25 mouse cellular contexts compared by ENCODE assay signal in genomic region chr6:23791822-23792221, GRCm38 (mm10). TPM values are rescaled to one million over a fixed set of nuclear protein-coding genes. Genes with fewer than 3 reads are reported as not detected.
DNase-seq lines count a peak whose midpoint lies in the region; ATAC-seq and TF ChIP-seq lines count a peak whose summit lies in the region.
"Had no signal": no experiment of that assay in that cellular context is flagged by ENCODE, and none has a peak within 500 bp of the region (broad histone marks: within the 10 kb centered on the region; RNA-seq: fewer than 3 reads in every experiment).

No protein-coding gene starts in this region.

- H3K4me3 ChIP-seq in lung, embryonic 16.5 days (ENCODE audit: low read length) = no peak overlapping the region
- no peak overlapping the region for H3K4me3 ChIP-seq in lung, adult 2 months (replicated peaks; ENCODE audit: extremely low read depth, low read depth, low read length)
- H3K4me3 ChIP-seq in gastrocnemius, adult 2 months = no peak overlapping the region
- H3K4me3 ChIP-seq: embryonic facial prominence, embryonic 12.5 days; embryonic facial prominence, embryonic 15.5 days had no signal

- DNase-seq in cerebellum, adult 9-10 months = peak; percentile 53
- no peak for DNase-seq in cerebellum, postnatal 36 days
- DNase-seq in lung, adult 2 months = no peak
- peak; percentile 14 for DNase-seq in lung, postnatal 10 days
- peak; percentile 58 for DNase-seq in lung, postnatal 36 days
- DNase-seq in gastrocnemius, adult 2 months = no peak
- DNase-seq: adrenal gland, adult 8-10 months; adrenal gland, postnatal 25 days; B cell, adult 2 months; cerebellum, adult 11 months; cerebellum, postnatal 14 days; forebrain, postnatal 0 days; gastrocnemius, postnatal 25 days; heart, postnatal 4 days had no signal

- no peak overlapping the region for H3K27ac ChIP-seq in lung, embryonic 16.5 days (ENCODE audit: low read length)
- no peak overlapping the region for H3K27ac ChIP-seq in gastrocnemius, adult 2 months
- H3K27ac ChIP-seq: embryonic facial prominence, embryonic 12.5 days; embryonic facial prominence, embryonic 15.5 days; hindbrain, embryonic 14.5 days; hindbrain, postnatal 0 days had no signal

- no peak overlapping the region for H3K9ac ChIP-seq in lung, embryonic 16.5 days (ENCODE audit: low read length)
- H3K9ac ChIP-seq: embryonic facial prominence, embryonic 12.5 days; embryonic facial prominence, embryonic 15.5 days; forebrain, postnatal 0 days; hindbrain, embryonic 14.5 days had no signal

- H3K4me1 ChIP-seq in lung, embryonic 16.5 days (replicated peaks; ENCODE audit: control insufficient read depth, insufficient read depth, low read length) = no peaks in the 10 kb centered on the region
- H3K4me1 ChIP-seq in lung, adult 2 months (ENCODE audit: control insufficient read depth, insufficient read depth, low read length) = peaks cover 9% of the 10 kb centered on the region
- H3K4me1 ChIP-seq: embryonic facial prominence, embryonic 12.5 days; embryonic facial prominence, embryonic 15.5 days had no signal

- intact Hi-C loops in gastrocnemius, adult 2 months (cut with DNase I) = no loop called here

- no peaks in the 10 kb centered on the region for H3K27me3 ChIP-seq in lung, embryonic 16.5 days (ENCODE audit: control insufficient read depth, insufficient read depth, low read depth, low read length)
- H3K27me3 ChIP-seq: CH12.LX; embryonic facial prominence, embryonic 12.5 days; embryonic facial prominence, embryonic 15.5 days had no signal

- TF ChIP-seq CTCF in lung, adult 2 months (IDR thresholded peaks at IDR 0.05; ENCODE audit: insufficient read depth, low read length) = no peak
- no peak for TF ChIP-seq CTCF in gastrocnemius, adult 2 months (IDR thresholded peaks at IDR 0.05)

- no peaks in the 10 kb centered on the region for H3K9me3 ChIP-seq in lung, embryonic 16.5 days (ENCODE audit: control insufficient read depth, low read length)
- H3K9me3 ChIP-seq: embryonic facial prominence, embryonic 12.5 days; embryonic facial prominence, embryonic 15.5 days; G1E had no signal

- no peaks in the 10 kb centered on the region for H3K36me3 ChIP-seq in lung, embryonic 16.5 days (ENCODE audit: control insufficient read depth, insufficient read depth, low read length)
- H3K36me3 ChIP-seq: embryonic facial prominence, embryonic 12.5 days; embryonic facial prominence, embryonic 15.5 days; G1E had no signal

- no peak for TF ChIP-seq POLR2A in lung, adult 2 months (IDR thresholded peaks at IDR 0.05; ENCODE audit: borderline replicate concordance, extremely low read depth, low read depth, low read length)

- H3K4me2 ChIP-seq in lung, embryonic 16.5 days (ENCODE audit: low read depth, low read length) = no peak overlapping the region
- H3K4me2 ChIP-seq: embryonic facial prominence, embryonic 12.5 days; embryonic facial prominence, embryonic 15.5 days; heart, embryonic 11.5 days; hindbrain, embryonic 14.5 days had no signal

- WGBS in lung, embryonic 16.5 days = 62% methylated on average over 3 of the region's 3 CpGs
- WGBS in lung, adult 2 months = 34% methylated on average over 3 of the region's 3 CpGs

- ATAC-seq in lung, embryonic 16.5 days (ENCODE audit: low read depth) = peak; percentile 65
- ATAC-seq: forebrain, embryonic 14.5 days; forebrain, postnatal 0 days; hindbrain, postnatal 0 days; inflammation-experienced regulatory T-cells, adult 6 months; intestine, embryonic 16.5 days had no signal

RNA-seq across cellular contexts. Expression of gene Cadps2, which starts 47.4 kb away (rescaled TPM):
- 7.4 and 7.9 TPM in 2 replicates for polyA plus RNA-seq in lung, embryonic 16.5 days (2015; fragmentation: Nextera tagmentation; extraction: Ambion mirVana)
- 9.1 and 10.1 TPM in 2 replicates for polyA plus RNA-seq in lung, adult 2 months (2012; rRNA removed)
- total RNA-seq in gastrocnemius, adult 2 months (2021) = under 1 TPM; 0.15 to 0.22 TPM
- total RNA-seq: CH12.LX had no signal
- polyA plus RNA-seq: G1E; inflammation-experienced regulatory T-cells, adult 6 months had no signal

Comparison
In these comparisons a context has a peak if more than half of its experiments do, and no peak if none do; other contexts are left out.
1. DNase-seq: peak in cerebellum, adult 9-10 months (single experiment), lung, postnatal 10 days (single experiment) and lung, postnatal 36 days (single experiment); none in cerebellum, postnatal 36 days (0 of 2), lung, adult 2 months (single experiment) and gastrocnemius, adult 2 months (single experiment).